Mouse (Mus musculus): ENCODE data around the gene Cish. TPM values are rescaled to one million over a fixed set of nuclear protein-coding genes. Genes with fewer than 3 reads are reported as not detected.
A peak's percentile ranks its signal among the peaks of the same experiment; 100 is the strongest.

The Cish gene
- polyA plus RNA-seq, 1 experiment = 5.7 TPM

- Histone ChIP-seq H3K4me3 (ENCODE audit: insufficient read depth, low read length) (peak within 1 kb of the TSS; percentile 67), H3K4me1 (ENCODE audit: control insufficient read depth, insufficient read depth, low read length) (peaks cover 5% of the 10 kb centered on the region), H3K27ac (ENCODE audit: insufficient read depth, low read length) (no peak within 1 kb of the TSS)
- TF ChIP-seq POLR2A (IDR thresholded peaks at IDR 0.05; ENCODE audit: extremely low read depth, insufficient read depth, low read length) (no peak), CTCF (IDR thresholded peaks at IDR 0.05; ENCODE audit: extremely low read depth, insufficient read depth, low read length) (no peak)
Observed at GRCm38 (mm10) chr9:107340267-107340859, 44.5 kb downstream of the Cish start, which contains the start of gene 6430571L13Rik. Gene 6430571L13Rik (plus strand): TSS chr9:107340602.

GRCm38 (mm10) chr9:107340911-107341645 lies 45.3 kb downstream of the Cish start:
- peak overlapping the region; percentile 67 for H3K4me3 ChIP-seq (ENCODE audit: insufficient read depth, low read length)

GRCm38 (mm10) chr9:107342201-107342709 lies 46.4 kb downstream of the Cish start:
- no peak for TF ChIP-seq POLR2A (IDR thresholded peaks at IDR 0.05; ENCODE audit: extremely low read depth, insufficient read depth, low read length)
- TF ChIP-seq CTCF (IDR thresholded peaks at IDR 0.05; ENCODE audit: extremely low read depth, insufficient read depth, low read length) = no peak
- Histone ChIP-seq H3K4me1 (ENCODE audit: control insufficient read depth, insufficient read depth, low read length) (peaks cover 5% of the 10 kb centered on the region), H3K4me3 (ENCODE audit: insufficient read depth, low read length) (no peak overlapping the region), H3K27ac (ENCODE audit: insufficient read depth, low read length) (no peak overlapping the region)

More at GRCm38 (mm10) chr9:107340911-107341645, 45.3 kb downstream of the Cish start:
- no peak for TF ChIP-seq CTCF (IDR thresholded peaks at IDR 0.05; ENCODE audit: extremely low read depth, insufficient read depth, low read length)
- no peak for TF ChIP-seq POLR2A (IDR thresholded peaks at IDR 0.05; ENCODE audit: extremely low read depth, insufficient read depth, low read length)
- Histone ChIP-seq H3K4me1 (ENCODE audit: control insufficient read depth, insufficient read depth, low read length) (peaks cover 5% of the 10 kb centered on the region), H3K27ac (ENCODE audit: insufficient read depth, low read length) (no peak overlapping the region)

- no peak for TF ChIP-seq POLR2A (IDR thresholded peaks at IDR 0.05; ENCODE audit: extremely low read depth, insufficient read depth, low read length)
- TF ChIP-seq CTCF (IDR thresholded peaks at IDR 0.05; ENCODE audit: extremely low read depth, insufficient read depth, low read length) = no peak
- Histone ChIP-seq H3K27ac (ENCODE audit: insufficient read depth, low read length) (no peak overlapping the region), H3K4me1 (ENCODE audit: control insufficient read depth, insufficient read depth, low read length) (peaks cover 4% of the 10 kb centered on the region), H3K4me3 (ENCODE audit: insufficient read depth, low read length) (no peak overlapping the region)
Observed at GRCm38 (mm10) chr9:107343146-107343943, 47.5 kb downstream of the Cish start.

- no peak overlapping the region for H3K27ac ChIP-seq (ENCODE audit: insufficient read depth, low read length)
- H3K4me1 ChIP-seq (ENCODE audit: control insufficient read depth, insufficient read depth, low read length) = peaks cover 2% of the 10 kb centered on the region
- H3K4me3 ChIP-seq (ENCODE audit: insufficient read depth, low read length) = no peak overlapping the region
- no peak for TF ChIP-seq CTCF (IDR thresholded peaks at IDR 0.05; ENCODE audit: extremely low read depth, insufficient read depth, low read length)
- TF ChIP-seq POLR2A (IDR thresholded peaks at IDR 0.05; ENCODE audit: extremely low read depth, insufficient read depth, low read length) = no peak
Observed at GRCm38 (mm10) chr9:107344027-107344426, 48.2 kb downstream of the Cish start.

GRCm38 (mm10) chr9:107346081-107346480 lies 50.3 kb downstream of the Cish start:
- H3K4me1 ChIP-seq (ENCODE audit: control insufficient read depth, insufficient read depth, low read length) = peaks cover under 1% of the 10 kb centered on the region
- TF ChIP-seq POLR2A (IDR thresholded peaks at IDR 0.05; ENCODE audit: extremely low read depth, insufficient read depth, low read length) (no peak), CTCF (IDR thresholded peaks at IDR 0.05; ENCODE audit: extremely low read depth, insufficient read depth, low read length) (no peak)
- no peak overlapping the region for H3K4me3 ChIP-seq (ENCODE audit: insufficient read depth, low read length)
- H3K27ac ChIP-seq (ENCODE audit: insufficient read depth, low read length) = no peak overlapping the region

GRCm38 (mm10) chr9:107347586-107348183 lies 51.9 kb downstream of the Cish start:
- Histone ChIP-seq H3K4me3 (ENCODE audit: insufficient read depth, low read length) (no peak overlapping the region), H3K4me1 (ENCODE audit: control insufficient read depth, insufficient read depth, low read length) (no peaks in the 10 kb centered on the region), H3K27ac (ENCODE audit: insufficient read depth, low read length) (no peak overlapping the region)
- no peak for TF ChIP-seq POLR2A (IDR thresholded peaks at IDR 0.05; ENCODE audit: extremely low read depth, insufficient read depth, low read length)

GRCm38 (mm10) chr9:107349321-107349720 lies 53.5 kb downstream of the Cish start:
- Histone ChIP-seq H3K4me3 (ENCODE audit: insufficient read depth, low read length) (no peak overlapping the region), H3K4me1 (ENCODE audit: control insufficient read depth, insufficient read depth, low read length) (no peaks in the 10 kb centered on the region)
- TF ChIP-seq POLR2A (IDR thresholded peaks at IDR 0.05; ENCODE audit: extremely low read depth, insufficient read depth, low read length) = no peak
- no peak for TF ChIP-seq CTCF (IDR thresholded peaks at IDR 0.05; ENCODE audit: extremely low read depth, insufficient read depth, low read length)

More at GRCm38 (mm10) chr9:107349321-107349720, 53.5 kb downstream of the Cish start:
- H3K27ac ChIP-seq (ENCODE audit: insufficient read depth, low read length) = no peak overlapping the region

Other genes starting within 250 kb of the Cish start
- gene Dock3, start 64.1 kb upstream of the Cish start, polyA plus RNA-seq (2012; rRNA removed) = 188 TPM in 2 replicates
- gene Mapkapk3, start 6.1 kb upstream of the Cish start, polyA plus RNA-seq (2012; rRNA removed) = 4.4 and 5.1 TPM in 2 replicates
- 33.0 and 33.7 TPM in 2 replicates for gene Hemk1, start 42.3 kb downstream of the Cish start, polyA plus RNA-seq (2012; rRNA removed)
- gene 6430571L13Rik, start 44.6 kb downstream of the Cish start, polyA plus RNA-seq (2012; rRNA removed) = 5.1 and 5.2 TPM in 2 replicates
- 29.2 and 32.9 TPM in 2 replicates for gene Cacna2d2, start 103.6 kb downstream of the Cish start, polyA plus RNA-seq (2012; rRNA removed)
- gene Tmem115, start 237.9 kb downstream of the Cish start, polyA plus RNA-seq (2012; rRNA removed) = 35.4 and 36.5 TPM in 2 replicates
- 29.5 and 31.3 TPM in 2 replicates for gene Cyb561d2, start 246.2 kb downstream of the Cish start, polyA plus RNA-seq (2012; rRNA removed)
- 66.7 and 67.2 TPM in 2 replicates for gene Nprl2, start 246.2 kb downstream of the Cish start, polyA plus RNA-seq (2012; rRNA removed)